Mouse (Mus musculus) heart, embryonic 15.5 days (tissue): ENCODE data around the gene Nckap5l. TPM values are rescaled to one million over a fixed set of nuclear protein-coding genes. Genes with fewer than 3 reads are reported as not detected.
"Not testable (repeated sequence)": the region's sequence is repeated elsewhere in the genome, so short reads cannot be mapped to it uniquely, and the experiment has no call there.

Source experiments
- ATAC-seq: fragments of 200-750 bp; cut with Nextera tagmentation; replicated peaks from 2 replicates; pipeline ENCODE4 v1.8.0; 2017; ENCODE audit warnings: low read depth, moderate TSS enrichment; ENCODE audit not compliant: insufficient number of reproducible peaks, insufficient read depth, low FRiP score
- H3K27ac ChIP-seq: fragments of 300-500 bp; sonication (generic); 2 replicates; pipeline ENCODE4 v1.5.1; 2015; ENCODE audit warnings: mild to moderate bottlenecking, inconsistent platforms
- H3K27me3 ChIP-seq: fragments of 300-500 bp; sonication (generic); 2 replicates; pipeline ENCODE4 v1.6.1; 2015; ENCODE audit warnings: inconsistent platforms
- H3K36me3 ChIP-seq: fragments of 300-500 bp; sonication (generic); 2 replicates; pipeline ENCODE4 v1.6.1; 2015; ENCODE audit warnings: mild to moderate bottlenecking, inconsistent platforms
- H3K4me1 ChIP-seq: fragments of 300-500 bp; sonication (generic); replicated peaks from 2 replicates; pipeline ENCODE4 v1.6.1; 2015; ENCODE audit warnings: inconsistent platforms
- H3K4me2 ChIP-seq: fragments of 300-500 bp; sonication (generic); 2 replicates; pipeline ENCODE4 v1.6.1; 2015; ENCODE audit warnings: inconsistent platforms, mild to moderate bottlenecking, moderate library complexity
- H3K4me3 ChIP-seq: fragments of 300-500 bp; sonication (generic); 2 replicates; pipeline ENCODE4 v1.5.1; 2015; ENCODE audit warnings: mild to moderate bottlenecking, inconsistent platforms
- H3K9ac ChIP-seq: fragments of 300-500 bp; sonication (generic); 2 replicates; pipeline ENCODE4 v1.6.1; 2015; ENCODE audit warnings: mild to moderate bottlenecking, inconsistent platforms
- H3K9me3 ChIP-seq: fragments of 300-500 bp; sonication (generic); replicated peaks from 2 replicates; pipeline ENCODE4 v1.6.1; 2016; ENCODE audit warnings: inconsistent platforms
- WGBS: fragments of 180-500 bp; shearing (Covaris S2); methylation state at CpG from one replicate; pipeline ENCODE4 v1.1.7; 2015; ENCODE audit warnings: mixed read lengths; 5-methylcytosine and 5-hydroxymethylcytosine counted together
- polyA plus RNA-seq: library from polyadenylated mRNA; unstranded; fragments of >200 nt; fragmentation: Nextera tagmentation; extraction: Ambion mirVana; gene quantifications from 2 replicates; pipeline ENCODE4 v1.2.1, GENCODE M21; 2015

The Nckap5l gene
- polyA plus RNA-seq, 1 experiment from 2014 or later = 6.8 TPM

- peaks cover 39% of the 10 kb centered on the region for H3K4me1 ChIP-seq
Observed at GRCm38 (mm10) chr15:99392486-99393385, 64.8 kb downstream of the Nckap5l start, which contains the start of gene Tmbim6. Gene Tmbim6 (plus strand): TSS chr15:99392882.

DNA sequence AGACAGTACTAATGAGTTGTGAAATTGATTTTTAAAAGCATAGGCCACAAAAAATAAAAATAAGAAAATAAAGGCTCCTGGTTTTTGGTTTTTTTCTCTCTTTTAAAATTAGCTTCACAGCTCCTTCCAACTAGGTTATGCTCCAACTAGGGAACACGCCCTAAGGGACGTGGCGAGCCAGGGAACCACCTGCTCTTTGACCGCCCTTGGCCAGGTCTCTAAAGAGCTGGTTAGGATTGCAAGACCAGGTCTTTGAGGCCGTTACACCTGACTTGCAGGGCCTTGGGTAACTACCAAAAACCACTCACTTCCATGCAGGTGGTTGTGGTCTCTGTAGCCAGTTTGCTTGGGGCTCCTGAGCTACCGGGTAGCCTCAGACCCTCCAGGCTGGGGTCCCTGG is 65.6 kb downstream of the Nckap5l start:
- peak overlapping the region; percentile 96 for H3K4me3 ChIP-seq
- WGBS = 77% methylated on average over 6 of the region's 6 CpGs
- no peaks in the 10 kb centered on the region for H3K36me3 ChIP-seq
- peak overlapping the region; percentile 87 for H3K4me2 ChIP-seq
- no peaks in the 10 kb centered on the region for H3K27me3 ChIP-seq
- peaks cover 36% of the 10 kb centered on the region for H3K4me1 ChIP-seq
- H3K9me3 ChIP-seq = no peaks in the 10 kb centered on the region
- peak overlapping the region; percentile 41; the same call in 1 of the 2 replicates for H3K9ac ChIP-seq
- peak overlapping the region; percentile 71 for H3K27ac ChIP-seq
- ATAC-seq = no peak

More at GRCm38 (mm10) chr15:99392486-99393385, 64.8 kb downstream of the Nckap5l start, which contains the start of gene Tmbim6:
- WGBS = under 1% methylated on average over 46 of the region's 51 CpGs
- no peaks in the 10 kb centered on the region for H3K27me3 ChIP-seq
- H3K36me3 ChIP-seq = no peaks in the 10 kb centered on the region
- H3K4me2 ChIP-seq = peak within 1 kb of the TSS; percentile 88
- H3K27ac ChIP-seq = peak within 1 kb of the TSS; percentile 94
- no peaks in the 10 kb centered on the region for H3K9me3 ChIP-seq
- ATAC-seq = peak; percentile 99
- H3K9ac ChIP-seq = peak within 1 kb of the TSS; percentile 86
- peak within 1 kb of the TSS; percentile 96 for H3K4me3 ChIP-seq

DNA sequence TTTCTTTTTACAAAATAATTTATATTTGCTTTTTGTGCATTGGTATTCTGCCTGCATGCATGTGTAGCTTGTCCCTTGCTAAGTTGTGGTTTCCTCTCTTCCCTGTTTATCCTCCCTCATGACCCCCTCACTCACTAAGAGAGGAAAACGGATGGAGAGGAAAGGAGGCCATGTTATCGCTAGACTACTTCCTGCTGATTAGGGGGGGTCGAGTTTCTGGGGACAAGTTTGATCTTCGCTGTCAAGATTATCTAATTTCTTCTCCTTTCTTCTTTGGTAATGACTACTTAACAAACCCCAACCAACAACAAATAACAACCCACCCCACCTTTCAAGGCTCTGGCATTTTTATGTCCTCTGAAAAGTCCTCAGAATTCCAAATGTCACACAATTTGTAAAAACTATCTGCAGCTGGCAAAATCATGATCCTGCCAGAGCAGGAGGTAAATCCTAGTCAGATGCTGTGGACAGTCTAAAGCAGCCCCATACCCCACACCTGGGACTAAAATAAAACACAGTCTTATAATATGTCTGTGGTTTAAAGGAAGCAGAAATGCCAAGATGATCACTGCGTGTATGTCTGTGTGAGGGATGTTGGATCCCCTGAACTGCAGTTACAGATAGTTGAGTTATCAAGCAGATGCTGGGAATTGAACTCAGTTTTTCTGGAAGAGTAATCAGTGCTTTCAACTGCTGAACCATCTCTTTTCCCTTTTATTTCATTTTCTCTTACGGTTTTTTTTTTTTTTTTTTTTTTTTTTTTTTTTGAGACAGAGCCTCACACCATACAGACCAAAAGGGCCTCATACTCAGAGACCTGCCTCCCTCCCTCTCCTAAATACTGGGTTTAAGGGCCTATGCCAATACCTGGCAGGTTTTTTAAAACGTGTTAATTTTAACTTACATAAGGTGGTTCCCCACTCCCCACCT is 66.8 kb downstream of the Nckap5l start:
- 36% methylated on average over 7 of the region's 7 CpGs for WGBS
- no peak overlapping the region for H3K27ac ChIP-seq
- H3K9ac ChIP-seq = no peak overlapping the region
- H3K27me3 ChIP-seq = no peaks in the 10 kb centered on the region
- no peaks in the 10 kb centered on the region for H3K36me3 ChIP-seq
- H3K4me3 ChIP-seq = no peak overlapping the region
- no peak overlapping the region for H3K4me2 ChIP-seq
- H3K4me1 ChIP-seq = peaks cover 24% of the 10 kb centered on the region
- ATAC-seq = no peak
- no peaks in the 10 kb centered on the region for H3K9me3 ChIP-seq

DNA sequence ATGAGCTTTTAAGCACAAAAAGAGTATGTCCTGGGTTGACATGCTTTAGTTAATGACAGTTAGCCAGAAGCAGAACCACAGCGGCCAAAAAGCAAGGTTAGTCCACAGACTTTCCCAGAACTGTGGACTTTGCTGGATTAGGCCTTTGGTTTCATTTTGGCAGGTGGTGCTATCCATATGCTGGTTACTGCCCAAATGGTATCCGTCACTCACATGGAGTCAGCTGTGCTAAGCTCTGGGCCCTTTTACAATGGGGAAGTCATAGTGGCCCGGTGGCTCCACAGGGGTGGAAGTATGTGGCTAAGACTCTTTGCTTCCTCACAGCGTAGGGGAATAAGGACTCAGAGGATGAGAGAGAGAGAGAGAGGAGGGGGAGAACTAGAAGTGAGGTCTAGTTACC is 69.6 kb downstream of the Nckap5l start:
- ATAC-seq = no peak
- peaks cover 9% of the 10 kb centered on the region for H3K4me1 ChIP-seq
- no peaks in the 10 kb centered on the region for H3K36me3 ChIP-seq
- 76% methylated on average over 4 of the region's 4 CpGs for WGBS
- H3K9ac ChIP-seq = no peak overlapping the region
- H3K9me3 ChIP-seq = no peaks in the 10 kb centered on the region
- H3K27me3 ChIP-seq = no peaks in the 10 kb centered on the region
- H3K27ac ChIP-seq = no peak overlapping the region
- no peak overlapping the region for H3K4me2 ChIP-seq
- no peak overlapping the region for H3K4me3 ChIP-seq

- no peaks in the 10 kb centered on the region for H3K27me3 ChIP-seq
- no peaks in the 10 kb centered on the region for H3K9me3 ChIP-seq
- no peak overlapping the region for H3K27ac ChIP-seq
- no peak overlapping the region for H3K9ac ChIP-seq
- H3K4me2 ChIP-seq = no peak overlapping the region
- 68% methylated on average over 3 of the region's 3 CpGs for WGBS
- no peaks in the 10 kb centered on the region for H3K36me3 ChIP-seq
- no peak for ATAC-seq
- 0 out of 2 replicates have a peak, but pooled peaks cover 3% of the 10 kb centered on the region for H3K4me1 ChIP-seq
- H3K4me3 ChIP-seq = no peak overlapping the region
Observed at GRCm38 (mm10) chr15:99386796-99387195, 70.8 kb downstream of the Nckap5l start.

DNA sequence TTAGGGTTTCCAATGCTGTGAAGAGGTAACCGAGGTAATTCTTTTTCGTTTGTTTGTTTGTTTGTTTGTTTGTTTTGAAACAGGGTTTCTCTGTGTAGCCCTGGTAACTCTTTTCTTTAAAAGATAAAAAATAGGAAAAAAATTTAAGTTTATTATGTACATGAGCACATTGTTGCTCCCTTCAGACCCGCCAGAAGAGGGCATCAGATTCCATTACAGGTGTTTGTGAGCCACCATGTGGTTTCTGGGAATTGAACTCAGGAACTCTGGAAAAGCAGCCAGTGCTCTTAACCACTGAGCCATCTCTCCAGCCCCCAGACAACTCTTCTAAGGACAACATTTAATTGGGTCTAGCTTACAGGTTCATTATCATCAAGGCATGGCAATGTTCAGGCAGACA is 71.4 kb downstream of the Nckap5l start:
- H3K9me3 ChIP-seq, ATAC-seq, H3K36me3 ChIP-seq, H3K4me2 ChIP-seq, H3K27ac ChIP-seq, H3K9ac ChIP-seq, H3K4me1 ChIP-seq, H3K27me3 ChIP-seq, H3K4me3 ChIP-seq: not testable (repeated sequence)
- 63% methylated on average over 3 of the region's 3 CpGs for WGBS

DNA sequence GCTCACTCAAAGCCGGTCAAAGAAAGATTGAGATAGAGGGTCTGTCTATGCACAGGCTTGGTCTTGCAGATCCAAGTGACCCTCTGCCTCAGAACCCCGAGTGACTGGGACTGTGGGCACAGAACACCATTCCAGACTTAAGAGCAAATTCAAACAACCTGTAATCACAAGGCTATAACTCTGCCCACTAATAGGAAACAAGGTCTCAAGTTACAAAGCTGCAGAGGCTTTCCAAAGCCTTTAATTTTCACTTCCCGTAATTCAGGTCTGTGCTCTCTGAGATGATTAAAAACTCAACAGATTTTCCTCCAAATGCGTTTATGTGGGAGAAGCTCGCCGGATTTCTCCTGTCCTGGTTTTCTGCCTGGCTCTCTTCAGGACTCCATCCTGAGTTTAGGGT is 73.5 kb downstream of the Nckap5l start:
- 54% methylated on average over 6 of the region's 6 CpGs for WGBS
- no peak overlapping the region for H3K27ac ChIP-seq
- no peak overlapping the region for H3K4me2 ChIP-seq

DNA sequence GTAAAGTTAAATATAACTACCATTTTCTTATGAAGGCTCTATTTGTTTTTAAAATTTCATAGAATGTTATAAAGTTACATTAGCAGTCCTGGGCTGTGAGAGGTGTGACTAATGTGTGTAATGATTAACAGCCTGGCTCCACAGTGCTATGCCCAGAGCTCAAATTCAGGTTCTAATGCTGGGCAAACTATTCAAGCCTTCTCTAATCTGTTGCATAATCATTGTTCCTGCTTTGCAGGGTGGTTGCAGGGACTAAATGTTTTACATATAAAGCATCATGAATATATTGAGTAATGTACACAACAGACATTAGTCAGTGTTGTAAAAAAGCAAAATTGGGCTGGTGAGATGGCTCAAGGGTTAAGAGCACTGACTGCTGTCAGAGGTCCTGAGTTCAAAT is 74.7 kb downstream of the Nckap5l start:
- Histone ChIP-seq H3K4me3 (no peak overlapping the region), H3K4me2 (no peak overlapping the region), H3K9ac (no peak overlapping the region), H3K27me3 (no peaks in the 10 kb centered on the region), H3K9me3 (no peaks in the 10 kb centered on the region), H3K4me1 (0 out of 2 replicates have a peak, but pooled peaks cover 3% of the 10 kb centered on the region), H3K36me3 (no peaks in the 10 kb centered on the region), H3K27ac (no peak overlapping the region)
- ATAC-seq = no peak

More for the DNA sequence above, 73.5 kb downstream of the Nckap5l start:
- H3K27me3 ChIP-seq = no peaks in the 10 kb centered on the region
- no peaks in the 10 kb centered on the region for H3K9me3 ChIP-seq
- H3K4me3 ChIP-seq = no peak overlapping the region
- no peak for ATAC-seq
- H3K9ac ChIP-seq = no peak overlapping the region
- 0 out of 2 replicates have a peak, but pooled peaks cover 3% of the 10 kb centered on the region for H3K4me1 ChIP-seq
- H3K36me3 ChIP-seq = no peaks in the 10 kb centered on the region

- Histone ChIP-seq H3K4me2 (no peak overlapping the region), H3K4me1 (no peaks in the 10 kb centered on the region), H3K36me3 (no peaks in the 10 kb centered on the region), H3K27ac (no peak overlapping the region), H3K9me3 (no peaks in the 10 kb centered on the region), H3K4me3 (no peak overlapping the region), H3K27me3 (no peaks in the 10 kb centered on the region), H3K9ac (no peak overlapping the region)
- no peak for ATAC-seq
- 80% methylated on average over 5 of the region's 5 CpGs for WGBS
Observed at GRCm38 (mm10) chr15:99376240-99376639, 81.3 kb downstream of the Nckap5l start.

DNA sequence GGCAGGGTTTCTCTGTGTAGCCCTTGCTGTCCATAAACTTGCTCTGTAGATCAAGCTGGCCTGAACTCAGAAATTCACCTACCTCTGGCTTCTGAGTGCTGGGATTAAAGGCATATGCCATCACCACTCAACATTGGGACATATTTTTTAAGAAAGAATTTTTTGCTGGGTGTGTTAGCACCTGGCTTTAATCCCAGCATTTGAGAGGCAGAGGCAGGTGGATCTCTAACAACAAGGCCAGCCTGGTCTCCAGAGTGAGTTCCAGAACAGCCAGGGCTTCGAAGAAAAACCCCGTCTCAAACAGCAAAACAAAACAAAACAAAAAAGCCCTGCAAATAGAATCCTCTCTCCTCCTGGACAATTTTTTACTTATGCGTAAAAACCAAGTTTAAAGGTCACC is 82.0 kb downstream of the Nckap5l start:
- no peak overlapping the region for H3K4me2 ChIP-seq
- WGBS = 81% methylated on average over 3 of the region's 3 CpGs
- no peak for ATAC-seq
- H3K9ac ChIP-seq = no peak overlapping the region
- no peaks in the 10 kb centered on the region for H3K9me3 ChIP-seq
- no peaks in the 10 kb centered on the region for H3K27me3 ChIP-seq
- H3K4me1 ChIP-seq = no peaks in the 10 kb centered on the region; the same call in 1 of the 2 replicates
- H3K4me3 ChIP-seq = no peak overlapping the region
- no peaks in the 10 kb centered on the region for H3K36me3 ChIP-seq
- no peak overlapping the region for H3K27ac ChIP-seq

DNA sequence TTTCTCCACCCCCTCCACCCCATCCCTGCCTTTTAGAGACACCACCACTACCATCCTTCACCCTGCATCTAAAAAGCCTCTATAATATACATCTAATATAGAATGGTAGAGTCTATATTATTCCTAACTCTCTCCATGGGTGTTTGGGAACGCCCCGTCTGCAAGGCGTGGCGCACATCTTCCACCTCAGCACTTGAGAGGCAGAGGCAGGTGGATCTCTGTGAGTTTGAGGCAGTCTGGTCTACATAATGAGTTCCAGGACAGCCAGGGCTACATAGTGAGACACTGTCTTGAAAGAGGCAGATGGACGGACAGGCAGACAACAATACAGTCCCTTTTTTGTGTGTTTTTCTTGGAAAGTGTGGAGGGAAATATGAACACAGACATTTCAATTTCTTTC is 82.5 kb downstream of the Nckap5l start:
- no peak overlapping the region for H3K27ac ChIP-seq
- ATAC-seq = no peak
- no peaks in the 10 kb centered on the region; the same call in 1 of the 2 replicates for H3K4me1 ChIP-seq
- no peaks in the 10 kb centered on the region for H3K27me3 ChIP-seq
- 90% methylated on average over 5 of the region's 5 CpGs for WGBS
- H3K4me2 ChIP-seq = no peak overlapping the region
- H3K9me3 ChIP-seq = no peaks in the 10 kb centered on the region
- no peaks in the 10 kb centered on the region for H3K36me3 ChIP-seq
- no peak overlapping the region for H3K4me3 ChIP-seq
- no peak overlapping the region for H3K9ac ChIP-seq
